Mouse (Mus musculus): Measurements from ENCODE around the gene Nr2f2. TPM values are rescaled to one million over a fixed set of nuclear protein-coding genes. Genes with fewer than 3 reads are reported as not detected.

Gene Nr2f2
- polyA plus RNA-seq, 1 experiment, result 28.9 TPM

DNA sequence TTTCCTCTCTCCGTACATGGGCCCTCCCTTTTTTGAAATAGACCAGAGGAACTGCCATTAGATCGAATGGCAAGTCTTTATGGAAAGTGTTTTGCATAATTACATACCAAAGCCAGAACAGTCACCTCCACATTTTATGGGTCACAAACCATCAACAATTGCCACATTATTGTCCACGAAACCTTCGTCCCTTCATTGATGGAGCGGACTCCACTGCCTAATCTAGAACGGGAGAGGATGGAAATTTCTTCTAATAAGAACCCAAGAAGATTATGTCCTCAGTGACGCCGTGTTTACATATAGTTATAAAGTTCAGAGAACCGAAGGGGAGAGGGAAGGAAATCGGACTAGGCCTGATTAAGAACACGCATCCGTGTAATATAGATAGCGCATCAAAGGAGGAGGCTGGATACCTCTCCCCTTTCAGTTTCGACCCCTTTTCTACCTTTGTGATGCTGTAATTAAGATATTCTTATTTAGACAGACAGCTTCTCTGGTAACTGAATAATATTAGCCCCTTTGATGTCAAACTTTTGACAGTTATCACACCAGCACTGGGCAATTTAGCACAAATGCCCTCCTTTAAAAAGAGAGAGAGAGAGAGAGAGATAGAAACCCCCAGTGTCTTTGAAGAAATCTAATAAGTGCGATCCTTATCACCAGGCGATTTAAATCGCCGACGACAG is 36.9 kb downstream of the Nr2f2 start:
- WGBS, result 29% methylated on average over 19 of the region's 19 CpGs
- H3K4me1 ChIP-seq (ENCODE audit: control insufficient read depth, insufficient read depth, low read length), result no peaks in the 10 kb centered on the region
- DNase-seq, result no peak
- H3K27ac ChIP-seq (ENCODE audit: insufficient read depth, low read length), result no peak overlapping the region
- peaks cover 10% of the 10 kb centered on the region; the same call in 1 of the 2 replicates for H3K27me3 ChIP-seq (ENCODE audit: control insufficient read depth, insufficient read depth, low read length)
- no peak for TF ChIP-seq POLR2A (IDR thresholded peaks at IDR 0.05; ENCODE audit: borderline replicate concordance, insufficient read depth, low read length)
- TF ChIP-seq CTCF (IDR thresholded peaks at IDR 0.05; ENCODE audit: borderline replicate concordance, insufficient read depth, low read depth, low read length), result no peak
- H3K4me3 ChIP-seq (replicated peaks; ENCODE audit: insufficient read depth, low read depth, low read length), result no peak overlapping the region

DNA sequence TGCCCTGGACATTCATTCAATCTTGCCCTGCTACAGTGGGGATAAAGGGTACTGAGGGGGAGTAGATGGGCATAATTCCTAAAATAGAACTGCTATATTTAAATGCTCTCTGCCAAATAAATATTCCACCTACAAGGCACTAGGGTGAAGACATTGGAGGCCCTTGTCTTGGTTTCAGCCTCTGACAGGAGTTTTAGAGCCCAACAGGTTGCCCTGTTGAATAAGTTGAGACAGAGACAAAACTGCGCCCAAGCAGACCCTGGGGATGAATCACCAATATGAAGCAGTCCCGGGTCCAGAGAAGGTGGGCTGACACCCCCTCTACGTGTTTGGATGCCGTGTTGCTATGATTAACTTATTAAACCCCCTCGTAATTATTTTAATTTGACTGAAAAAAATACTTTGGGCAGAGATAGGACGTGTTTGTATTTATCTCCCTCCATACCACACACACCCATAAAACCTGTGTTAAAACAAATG is 37.5 kb downstream of the Nr2f2 start:
- Histone ChIP-seq H3K27ac (ENCODE audit: insufficient read depth, low read length) (no peak overlapping the region), H3K4me3 (replicated peaks; ENCODE audit: insufficient read depth, low read depth, low read length) (no peak overlapping the region), H3K27me3 (ENCODE audit: control insufficient read depth, insufficient read depth, low read length) (peaks cover 10% of the 10 kb centered on the region; the same call in 1 of the 2 replicates), H3K4me1 (ENCODE audit: control insufficient read depth, insufficient read depth, low read length) (no peaks in the 10 kb centered on the region)
- WGBS, result 38% methylated on average over 6 of the region's 6 CpGs
- no peak for DNase-seq
- TF ChIP-seq CTCF (IDR thresholded peaks at IDR 0.05; ENCODE audit: borderline replicate concordance, insufficient read depth, low read depth, low read length) (no peak), POLR2A (IDR thresholded peaks at IDR 0.05; ENCODE audit: borderline replicate concordance, insufficient read depth, low read length) (no peak)

DNA sequence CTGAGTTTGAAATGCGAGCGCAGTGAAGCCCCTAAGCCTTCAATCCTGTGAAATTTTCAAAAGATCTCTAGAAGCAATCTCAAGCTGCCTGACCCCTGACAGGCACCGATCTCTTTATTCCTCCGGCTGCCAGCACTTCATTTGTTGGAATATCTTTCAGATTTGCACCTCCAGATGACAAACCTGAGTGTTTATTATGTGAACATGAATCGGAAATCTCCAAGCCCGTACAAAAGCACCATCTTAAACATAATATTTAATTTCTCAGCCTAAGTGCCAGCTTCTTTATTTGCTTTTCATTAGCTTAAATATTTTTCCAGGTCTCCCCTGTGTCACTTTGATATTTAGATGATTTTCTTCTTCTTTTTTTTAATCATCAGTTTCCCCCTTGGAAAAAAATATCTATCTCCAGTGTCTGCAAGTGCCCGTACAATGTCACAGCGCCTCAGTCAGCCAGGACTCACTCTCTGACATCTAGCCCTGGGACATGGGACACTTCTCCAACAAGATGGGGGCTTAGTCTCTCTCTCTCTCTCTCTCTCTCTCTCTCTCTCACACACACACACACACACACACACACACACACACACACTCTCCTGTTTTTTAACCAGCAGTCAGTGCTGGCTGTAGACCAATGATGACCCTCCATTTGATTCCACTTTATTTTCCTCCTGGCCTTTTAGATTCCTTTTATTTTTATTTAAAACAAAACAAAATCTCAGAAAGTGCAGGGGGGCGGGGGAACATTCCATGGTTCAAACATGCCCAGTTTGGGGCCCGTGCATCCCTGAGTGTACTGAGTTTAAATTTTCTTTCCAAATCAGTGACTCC is 38.1 kb downstream of the Nr2f2 start:
- DNase-seq, result no peak
- 25% methylated on average over 10 of the region's 10 CpGs for WGBS
- TF ChIP-seq POLR2A (IDR thresholded peaks at IDR 0.05; ENCODE audit: borderline replicate concordance, insufficient read depth, low read length), result no peak
- no peak for TF ChIP-seq CTCF (IDR thresholded peaks at IDR 0.05; ENCODE audit: borderline replicate concordance, insufficient read depth, low read depth, low read length)
- no peak overlapping the region for H3K4me3 ChIP-seq (replicated peaks; ENCODE audit: insufficient read depth, low read depth, low read length)
- no peaks in the 10 kb centered on the region for H3K4me1 ChIP-seq (ENCODE audit: control insufficient read depth, insufficient read depth, low read length)
- H3K27me3 ChIP-seq (ENCODE audit: control insufficient read depth, insufficient read depth, low read length), result peaks cover 10% of the 10 kb centered on the region; the same call in 1 of the 2 replicates
- no peak overlapping the region for H3K27ac ChIP-seq (ENCODE audit: insufficient read depth, low read length)

DNA sequence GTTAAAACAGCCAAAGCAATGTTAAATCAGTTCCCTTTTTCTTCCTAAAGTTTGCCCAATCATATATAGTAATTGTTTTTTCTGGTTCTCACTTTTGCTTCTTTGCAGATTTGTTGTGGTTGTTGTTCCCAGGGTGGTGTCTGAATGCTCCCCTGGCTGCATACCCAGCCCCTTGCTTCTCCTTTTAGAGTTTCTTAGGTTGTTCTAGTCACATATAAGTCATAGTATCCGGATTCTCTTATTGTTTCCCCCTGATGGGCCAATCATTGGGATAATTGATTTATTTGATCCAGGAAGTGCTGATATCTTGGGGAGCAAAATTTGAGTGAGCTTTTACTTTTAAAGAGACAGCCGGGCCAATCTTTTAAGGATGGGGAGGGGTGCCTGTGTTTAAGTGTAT is 39.3 kb downstream of the Nr2f2 start:
- 24% methylated on average over 2 of the region's 2 CpGs for WGBS
- no peak for DNase-seq
- Histone ChIP-seq H3K27ac (ENCODE audit: insufficient read depth, low read length) (no peak overlapping the region), H3K27me3 (ENCODE audit: control insufficient read depth, insufficient read depth, low read length) (peaks cover 10% of the 10 kb centered on the region; the same call in 1 of the 2 replicates), H3K4me1 (ENCODE audit: control insufficient read depth, insufficient read depth, low read length) (no peaks in the 10 kb centered on the region), H3K4me3 (replicated peaks; ENCODE audit: insufficient read depth, low read depth, low read length) (no peak overlapping the region)
- no peak for TF ChIP-seq CTCF (IDR thresholded peaks at IDR 0.05; ENCODE audit: borderline replicate concordance, insufficient read depth, low read depth, low read length)
- TF ChIP-seq POLR2A (IDR thresholded peaks at IDR 0.05; ENCODE audit: borderline replicate concordance, insufficient read depth, low read length), result no peak

DNA sequence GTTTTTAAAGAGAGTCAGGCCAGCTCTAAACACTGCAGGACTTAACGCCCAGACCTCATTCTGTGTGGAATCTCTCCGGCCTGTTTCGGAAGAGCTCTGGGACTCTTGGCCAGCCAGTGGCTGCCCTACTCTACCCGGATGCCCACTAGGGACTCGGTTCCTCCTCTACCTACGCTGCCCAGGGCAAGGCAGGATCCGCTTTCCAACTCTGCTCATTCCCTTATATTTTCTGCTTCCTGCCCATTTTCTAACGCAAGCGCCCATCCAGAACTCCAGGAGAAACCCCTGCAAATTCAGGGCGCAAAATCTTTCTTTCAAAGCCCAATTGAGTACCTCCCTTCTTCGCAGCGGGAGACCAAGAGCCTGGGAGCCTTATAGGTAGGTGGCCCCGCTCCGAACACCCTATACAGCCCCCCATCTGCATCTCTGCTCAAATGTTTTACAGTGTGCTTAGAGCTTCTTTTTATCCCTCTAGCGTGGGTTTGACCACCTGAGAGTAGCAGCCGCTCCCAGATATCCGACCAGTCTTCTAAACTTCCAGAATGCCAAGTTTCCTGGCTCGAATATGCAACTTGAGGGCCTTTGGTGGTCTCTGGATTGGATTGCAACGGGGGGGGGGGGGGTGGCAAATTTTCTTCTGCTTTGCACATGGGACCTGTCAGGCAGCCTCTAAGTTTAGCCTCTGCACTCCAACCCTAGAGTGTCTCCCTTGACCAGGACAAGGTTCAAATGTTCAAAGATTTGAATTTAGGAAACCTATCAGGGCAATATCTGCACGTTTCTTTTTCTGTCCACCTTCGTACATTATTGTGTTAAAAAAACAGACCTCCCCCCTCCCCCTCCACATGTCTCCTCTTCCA is 40.1 kb downstream of the Nr2f2 start:
- H3K4me3 ChIP-seq (replicated peaks; ENCODE audit: insufficient read depth, low read depth, low read length), result no peak overlapping the region
- no peak for DNase-seq
- 12% methylated on average over 21 of the region's 21 CpGs for WGBS
- no peak for TF ChIP-seq CTCF (IDR thresholded peaks at IDR 0.05; ENCODE audit: borderline replicate concordance, insufficient read depth, low read depth, low read length)
- no peak for TF ChIP-seq POLR2A (IDR thresholded peaks at IDR 0.05; ENCODE audit: borderline replicate concordance, insufficient read depth, low read length)
- no peak overlapping the region for H3K27ac ChIP-seq (ENCODE audit: insufficient read depth, low read length)
- no peaks in the 10 kb centered on the region for H3K4me1 ChIP-seq (ENCODE audit: control insufficient read depth, insufficient read depth, low read length)
- H3K27me3 ChIP-seq (ENCODE audit: control insufficient read depth, insufficient read depth, low read length), result peaks cover 5% of the 10 kb centered on the region; the same call in 1 of the 2 replicates

DNA sequence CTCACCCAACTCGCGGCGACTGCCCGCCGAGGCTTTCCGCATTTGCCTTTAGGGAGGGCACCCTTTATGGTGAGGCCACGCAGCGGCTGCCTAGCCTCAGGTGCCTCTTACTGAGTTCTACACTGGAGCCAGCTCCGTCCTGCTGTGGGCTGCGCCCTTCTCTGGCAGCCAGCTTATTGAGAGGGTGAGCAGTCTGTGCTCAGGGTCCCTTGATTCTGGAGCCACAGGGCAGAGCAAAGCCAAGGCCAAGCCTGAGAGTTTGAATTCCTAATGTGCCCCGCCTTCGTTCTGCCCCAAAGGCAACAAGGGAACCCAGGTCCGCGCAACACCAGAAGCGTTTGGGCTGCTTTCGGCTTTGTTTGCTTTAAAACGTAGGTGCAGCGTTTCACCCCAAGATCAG is 41.2 kb downstream of the Nr2f2 start:
- Histone ChIP-seq H3K27me3 (ENCODE audit: control insufficient read depth, insufficient read depth, low read length) (peaks cover 2% of the 10 kb centered on the region; the same call in 1 of the 2 replicates), H3K4me3 (replicated peaks; ENCODE audit: insufficient read depth, low read depth, low read length) (no peak overlapping the region), H3K27ac (ENCODE audit: insufficient read depth, low read length) (no peak overlapping the region), H3K4me1 (ENCODE audit: control insufficient read depth, insufficient read depth, low read length) (no peaks in the 10 kb centered on the region)
- no peak for DNase-seq
- TF ChIP-seq POLR2A (IDR thresholded peaks at IDR 0.05; ENCODE audit: borderline replicate concordance, insufficient read depth, low read length) (no peak), CTCF (IDR thresholded peaks at IDR 0.05; ENCODE audit: borderline replicate concordance, insufficient read depth, low read depth, low read length) (no peak)
- WGBS, result 8% methylated on average over 18 of the region's 18 CpGs

GRCm38 (mm10) chr7:70324541-70324940 is 42.0 kb downstream of the Nr2f2 start:
- TF ChIP-seq CTCF (IDR thresholded peaks at IDR 0.05; ENCODE audit: borderline replicate concordance, insufficient read depth, low read depth, low read length), result no peak
- no peak for TF ChIP-seq POLR2A (IDR thresholded peaks at IDR 0.05; ENCODE audit: borderline replicate concordance, insufficient read depth, low read length)
- WGBS, result 26% methylated on average over 5 of the region's 5 CpGs

More at GRCm38 (mm10) chr7:70324541-70324940, 42.0 kb downstream of the Nr2f2 start:
- no peak overlapping the region for H3K4me3 ChIP-seq (replicated peaks; ENCODE audit: insufficient read depth, low read depth, low read length)
- no peak for DNase-seq
- peaks cover 2% of the 10 kb centered on the region; the same call in 1 of the 2 replicates for H3K27me3 ChIP-seq (ENCODE audit: control insufficient read depth, insufficient read depth, low read length)
- no peaks in the 10 kb centered on the region for H3K4me1 ChIP-seq (ENCODE audit: control insufficient read depth, insufficient read depth, low read length)
- no peak overlapping the region for H3K27ac ChIP-seq (ENCODE audit: insufficient read depth, low read length)
